Mouse (Mus musculus) liver, embryonic 14.5 days (tissue): ENCODE measurements around the gene Elovl1. TPM values are rescaled to one million over a fixed set of nuclear protein-coding genes. Genes with fewer than 3 reads are reported as not detected.
A peak's percentile ranks its signal among the peaks of the same experiment; 100 is the strongest.

Source experiments
- ATAC-seq: fragments of 200-750 bp; cut with Nextera tagmentation; 2 replicates; pipeline ENCODE4 v1.8.0; 2017; ENCODE audit warnings: moderate number of reproducible peaks, mild to moderate bottlenecking, moderate library complexity; ENCODE audit not compliant: insufficient read depth
- DNase-seq, 3 experiments: peaks; one replicate each; pipeline ENCODE4 v3.0.0-alpha.2; 2012 to 2013; ENCODE audit warnings: low read depth in 3 of 3, low spot score in 3 of 3
- H3K27ac ChIP-seq: fragments of 300-500 bp; sonication (generic); 2 replicates; pipeline ENCODE4 v1.5.1; 2014; ENCODE audit warnings: moderate library complexity, mild to moderate bottlenecking, control low read depth, inconsistent platforms
- H3K27me3 ChIP-seq: fragments of 300-500 bp; sonication (generic); 2 replicates; pipeline ENCODE4 v1.6.1; 2014; ENCODE audit warnings: mild to moderate bottlenecking, low read length, moderate library complexity; ENCODE audit not compliant: control insufficient read depth, insufficient read depth
- H3K36me3 ChIP-seq: fragments of 300-500 bp; sonication (generic); replicated peaks from 2 replicates; pipeline ENCODE4 v1.6.1; 2014; ENCODE audit warnings: low read depth; ENCODE audit not compliant: control insufficient read depth, insufficient read depth
- H3K4me1 ChIP-seq, 2 experiments: fragments of 200-500 bp in 1 of 2; fragments of 300-500 bp in 1 of 2; sonication (generic) in 1 of 2; replicated peaks; 2 replicates each; pipeline ENCODE4 v1.6.1; 2012 to 2014; ENCODE audit warnings: antibody characterized with exemption in 1 of 2, inconsistent platforms in 1 of 2, low read length in 1 of 2; ENCODE audit not compliant: control insufficient read depth in 2 of 2, insufficient read depth in 2 of 2
- H3K4me2 ChIP-seq: fragments of 300-500 bp; sonication (generic); 2 replicates; pipeline ENCODE4 v1.6.1; 2014; ENCODE audit warnings: low read depth, mild to moderate bottlenecking, control low read depth, moderate library complexity
- H3K4me3 ChIP-seq, 2 experiments: fragments of 200-500 bp in 1 of 2; fragments of 300-500 bp in 1 of 2; sonication (generic) in 1 of 2; 2 replicates each; pipeline ENCODE4 v1.5.1; 2012 to 2014; ENCODE audit warnings: low read depth in 2 of 2, low read length in 2 of 2, mild to moderate bottlenecking in 2 of 2, control low read depth in 1 of 2, inconsistent platforms in 1 of 2, moderate library complexity in 1 of 2; ENCODE audit not compliant: insufficient read depth in 1 of 2
- H3K9ac ChIP-seq: fragments of 300-500 bp; sonication (generic); replicated peaks from 2 replicates; pipeline ENCODE4 v1.6.1; 2014; ENCODE audit warnings: mild to moderate bottlenecking, control low read depth, moderate library complexity
- H3K9me3 ChIP-seq: fragments of 300-500 bp; sonication (generic); 2 replicates; pipeline ENCODE4 v1.6.1; 2016; ENCODE audit warnings: low read length, mixed read lengths; ENCODE audit not compliant: control insufficient read depth
- CTCF ChIP-seq: IDR thresholded peaks from 2 replicates; pipeline ENCODE4 v1.5.1; 2016; ENCODE audit warnings: antibody characterized with exemption, low read depth, control low read depth
- EP300 ChIP-seq: IDR thresholded peaks from 2 replicates; pipeline ENCODE4 v1.6.1; 2016; ENCODE audit warnings: antibody characterized with exemption, low read depth
- WGBS: fragments of 180-500 bp; shearing (Covaris S2); extraction: QIAGEN DNeasy Blood & Tissue Kit; methylation state at CpG from one replicate; pipeline ENCODE4 v1.1.7; 2014; ENCODE audit not compliant: insufficient replicate concordance; 5-methylcytosine and 5-hydroxymethylcytosine counted together
- polyA plus RNA-seq, 2 experiments: library from polyadenylated mRNA; depleted of rRNA in 1 of 2; stranded (reverse) in 1 of 2; unstranded in 1 of 2; fragments of >200 nt; fragmentation: Nextera tagmentation in 1 of 2; extraction: Ambion mirVana in 1 of 2; gene quantifications; 2 replicates each; pipeline versions ENCODE4 v1.2.1 to v1.2.3; 2012 to 2014

The Elovl1 gene
- polyA plus RNA-seq, 2 experiments, result 88.0 to 88.1 TPM

GRCm38 (mm10) chr4:118427415-118427767, 502 bp upstream of the Elovl1 start:
- Histone ChIP-seq H3K4me1 (peaks cover 54 to 57% of the 10 kb centered on the region in 2 experiments), H3K9ac (peak overlapping the region; percentile 92), H3K27me3 (no peaks in the 10 kb centered on the region), H3K36me3 (peaks cover 26% of the 10 kb centered on the region), H3K4me2 (peak overlapping the region; percentile 99), H3K4me3 (peak overlapping the region; percentile 68 to 90), H3K27ac (peak overlapping the region; percentile 68), H3K9me3 (no peaks in the 10 kb centered on the region)
- WGBS, result 7% methylated on average over 5 of the region's 5 CpGs
- DNase-seq (no peak), ATAC-seq (peak; percentile 14)
- TF ChIP-seq CTCF (no peak), EP300 (no peak)

GRCm38 (mm10) chr4:118428531-118429214, 780 bp downstream of the Elovl1 start:
- 20% methylated on average over 15 of the region's 15 CpGs for WGBS
- DNase-seq, result no peak
- H3K4me1 ChIP-seq, result peaks cover 54% of the 10 kb centered on the region in 2 experiments

GRCm38 (mm10) chr4:118429215-118429895, 1.5 kb downstream of the Elovl1 start:
- 9% methylated on average over 7 of the region's 7 CpGs for WGBS
- no peak for TF ChIP-seq EP300
- TF ChIP-seq CTCF, result no peak
- no peaks in the 10 kb centered on the region for H3K27me3 ChIP-seq
- H3K9me3 ChIP-seq, result no peaks in the 10 kb centered on the region
- peaks cover 48 to 50% of the 10 kb centered on the region in 2 experiments for H3K4me1 ChIP-seq
- H3K9ac ChIP-seq, result peak overlapping the region; percentile 92
- peaks cover 45% of the 10 kb centered on the region for H3K36me3 ChIP-seq
- DNase-seq, result no peak
- peak overlapping the region; percentile 85 for H3K27ac ChIP-seq
- no peak for ATAC-seq
- H3K4me3 ChIP-seq, result peak overlapping the region; percentile 73 to 90
- H3K4me2 ChIP-seq, result peak overlapping the region; percentile 99

More at GRCm38 (mm10) chr4:118428531-118429214, 780 bp downstream of the Elovl1 start:
- ATAC-seq, result peak; percentile 55
- Histone ChIP-seq H3K9ac (peak overlapping the region; percentile 92), H3K27ac (peak overlapping the region; percentile 85), H3K4me2 (peak overlapping the region; percentile 99), H3K36me3 (peaks cover 39% of the 10 kb centered on the region), H3K9me3 (no peaks in the 10 kb centered on the region), H3K27me3 (no peaks in the 10 kb centered on the region), H3K4me3 (peak overlapping the region; percentile 73 to 90)
- no peak for TF ChIP-seq EP300
- no peak for TF ChIP-seq CTCF

- no peak for TF ChIP-seq EP300
- no peak for TF ChIP-seq CTCF
- H3K4me2 ChIP-seq, result no peak overlapping the region
- 75% methylated on average over 8 of the region's 8 CpGs for WGBS
- H3K4me3 ChIP-seq, result no peak overlapping the region
- DNase-seq, result no peak
- no peak overlapping the region for H3K9ac ChIP-seq
- H3K27me3 ChIP-seq, result no peaks in the 10 kb centered on the region
- H3K27ac ChIP-seq, result no peak overlapping the region
- ATAC-seq, result no peak
- peaks cover 63% of the 10 kb centered on the region for H3K36me3 ChIP-seq
- no peaks in the 10 kb centered on the region for H3K9me3 ChIP-seq
- peaks cover 37 to 47% of the 10 kb centered on the region in 2 experiments for H3K4me1 ChIP-seq
Measured at GRCm38 (mm10) chr4:118432332-118432731, 4.4 kb downstream of the Elovl1 start.
